Mouse (Mus musculus) CH12F3 (cell line): ENCODE measurements around the gene Ocln.
"Not testable (repeated sequence)": the region's sequence is repeated elsewhere in the genome, so short reads cannot be mapped to it uniquely, and the experiment has no call there.

Source experiments
- in situ Hi-C: fragments of 300-500 bp; cut with MboI; formaldehyde crosslinking; loops from 2 replicates; pipeline ENCODE4 v1.14.3; 2020; ENCODE audit warnings: low sequenced_read_pairs

Gene Ocln

GRCm38 (mm10) chr13:100493313-100493712 lies 59.2 kb downstream of the Ocln start:
- in situ Hi-C loops: no loop called here

- in situ Hi-C loops: no loop called here
Observed at GRCm38 (mm10) chr13:100492061-100492787, 60.3 kb downstream of the Ocln start, which contains the start of gene Gtf2h2. Gtf2h2 (minus strand) TSS chr13:100492579.

GRCm38 (mm10) chr13:100491623-100492022 lies 60.9 kb downstream of the Ocln start:
- in situ Hi-C loops: no loop called here

DNA sequence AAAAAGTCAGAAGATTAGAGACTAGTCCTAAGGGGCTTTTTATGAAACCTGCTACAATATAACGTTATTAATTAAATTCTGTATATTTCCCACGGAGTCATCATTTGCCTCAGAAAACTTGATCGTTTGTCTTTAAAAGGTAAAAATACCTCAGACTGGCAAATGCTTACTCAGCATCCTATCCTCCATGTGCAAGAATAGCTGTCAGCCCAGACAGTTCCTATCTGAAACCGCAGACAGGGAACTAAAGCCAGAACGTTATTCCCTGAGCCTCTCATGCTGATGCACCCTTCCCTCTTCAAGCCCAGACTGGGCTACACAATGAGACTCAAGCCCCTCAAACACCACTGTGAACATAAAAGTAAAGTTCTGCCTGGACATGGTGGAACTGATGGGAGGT lies 62.1 kb downstream of the Ocln start:
- in situ Hi-C loops: no loop called here

DNA sequence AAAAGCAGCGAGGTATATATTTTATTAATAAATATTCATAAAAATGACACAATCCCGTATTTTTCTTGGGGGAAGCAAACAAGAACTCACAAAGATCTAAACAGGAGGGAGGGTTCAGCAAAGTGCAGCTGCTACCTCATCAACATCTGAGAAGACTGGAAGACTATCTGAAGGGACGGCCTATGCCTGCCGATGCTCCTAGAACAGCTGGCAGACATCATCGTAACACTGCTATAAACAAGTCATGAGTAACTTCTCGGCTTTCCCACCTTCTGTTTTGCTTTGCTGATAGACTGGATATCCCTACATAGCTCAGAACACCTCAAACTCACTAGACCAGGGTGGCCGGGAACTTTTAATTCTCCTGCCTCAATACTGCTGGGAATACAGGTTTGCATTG lies 68.9 kb downstream of the Ocln start:
- in situ Hi-C loops: no loop called here

- in situ Hi-C loops: no loop called here
Observed at GRCm38 (mm10) chr13:100463527-100464222, 88.8 kb downstream of the Ocln start.

DNA sequence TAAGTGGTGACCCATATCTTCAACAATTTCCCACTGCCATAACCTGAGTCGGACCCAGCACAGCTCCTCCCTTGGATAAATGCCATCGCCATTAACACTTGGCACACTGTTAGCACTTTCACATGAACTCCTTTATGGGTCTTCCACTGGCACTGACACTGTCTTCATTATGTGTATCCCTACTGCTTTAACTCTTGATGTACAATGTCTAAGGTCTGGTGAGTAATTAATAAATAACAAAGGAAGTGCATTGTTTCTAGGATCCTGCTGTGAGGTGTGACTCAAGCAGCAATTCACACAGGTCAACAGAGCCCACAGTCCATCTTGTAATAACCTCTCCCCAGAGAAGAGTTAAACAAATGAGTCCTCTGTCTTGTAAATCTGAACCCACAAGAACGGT lies 91.2 kb downstream of the Ocln start:
- in situ Hi-C loops: no loop called here

- in situ Hi-C loops: not testable (repeated sequence)
Observed at GRCm38 (mm10) chr13:100452415-100453127, 99.9 kb downstream of the Ocln start, which contains the start of gene Naip1. Naip1 (minus strand) TSS chr13:100452869.

DNA sequence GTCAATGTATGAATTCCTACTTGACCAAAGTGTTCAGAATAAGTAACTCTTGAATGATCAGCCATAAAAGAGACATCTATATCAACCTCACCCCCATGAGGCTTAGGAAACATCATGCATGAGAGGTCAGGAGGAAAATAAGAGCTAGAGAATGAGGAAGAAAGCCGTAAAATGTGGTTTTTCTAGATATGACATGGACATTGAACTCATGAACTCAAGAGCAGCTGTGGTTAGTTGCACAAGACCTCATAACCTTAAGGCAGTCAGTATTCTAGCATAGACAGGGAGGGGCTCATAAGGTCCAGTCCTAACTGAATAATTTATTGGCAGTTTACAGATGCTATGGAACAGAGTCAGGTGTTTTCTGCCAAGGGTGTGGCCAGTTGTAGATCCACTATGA lies 103.0 kb downstream of the Ocln start:
- in situ Hi-C loops: no loop called here
